Comparison of ENCODE assay signal across 8 mouse cellular contexts in genomic region chr11:51856616-51857080, GRCm38 (mm10). TPM values are rescaled to one million over a fixed set of nuclear protein-coding genes. Genes with fewer than 3 reads are reported as not detected.
DNase-seq lines count a peak whose midpoint lies in the region; ATAC-seq and TF ChIP-seq lines count a peak whose summit lies in the region.

No protein-coding gene starts in this region.

- H3K36me3 ChIP-seq in heart, embryonic 13.5 days = no peaks in the 10 kb centered on the region
- no peaks in the 10 kb centered on the region for H3K36me3 ChIP-seq in liver, adult 2 months (ENCODE audit: control insufficient read depth, insufficient read depth, low read length)
- H3K36me3 ChIP-seq in midbrain, embryonic 15.5 days (replicated peaks) = no peaks in the 10 kb centered on the region

- under 1% methylated on average over 41 of the region's 41 CpGs for WGBS in heart, embryonic 13.5 days
- 1% methylated on average over 41 of the region's 41 CpGs for WGBS in liver, adult 2 months
- under 1% methylated on average over 41 of the region's 41 CpGs for WGBS in midbrain, embryonic 15.5 days

- peaks cover 4% of the 10 kb centered on the region; the same call in 1 of the 2 replicates for H3K79me2 ChIP-seq in liver, adult 2 months (ENCODE audit: control insufficient read depth, insufficient read depth, low read length)

- no peak for TF ChIP-seq POLR2A in liver, adult 2 months (IDR thresholded peaks at IDR 0.05; ENCODE audit: extremely low read depth, insufficient read depth, low read length)

- H3K9ac ChIP-seq in heart, embryonic 13.5 days = peak overlapping the region; percentile 85
- peak overlapping the region; percentile 95 for H3K9ac ChIP-seq in liver, adult 2 months (ENCODE audit: low read depth, low read length)
- peak overlapping the region; percentile 68 for H3K9ac ChIP-seq in midbrain, embryonic 15.5 days

- peak overlapping the region; percentile 99 for H3K4me2 ChIP-seq in heart, embryonic 13.5 days
- H3K4me2 ChIP-seq in midbrain, embryonic 15.5 days = peak overlapping the region; percentile 100

- DNase-seq in adrenal gland, postnatal 4 days (ENCODE audit: low spot score in 2 of 2) = peak; percentile 38 to 40
- DNase-seq in kidney, postnatal 10 days = peak; percentile 74
- DNase-seq in liver, adult 2 months (ENCODE audit: extremely low read depth, low read depth, low spot score) = no peak
- peak; percentile 28 to 54 for DNase-seq in spleen, postnatal 14 days (ENCODE audit: low spot score in 2 of 2)
- no peak for DNase-seq in adipocyte (ENCODE audit: low spot score)

- H3K27ac ChIP-seq in heart, embryonic 13.5 days (replicated peaks) = peak overlapping the region; percentile 80
- H3K27ac ChIP-seq in liver, adult 2 months (replicated peaks; ENCODE audit: insufficient read depth, low read depth, low read length) = peak overlapping the region; percentile 82
- peak overlapping the region; percentile 48; the same call in 1 of the 2 replicates for H3K27ac ChIP-seq in midbrain, embryonic 15.5 days

- H3K4me1 ChIP-seq in heart, embryonic 13.5 days = peaks cover 31% of the 10 kb centered on the region
- H3K4me1 ChIP-seq in liver, adult 2 months (ENCODE audit: control insufficient read depth, insufficient read depth, low read length) = peaks cover 33% of the 10 kb centered on the region
- peaks cover 27% of the 10 kb centered on the region for H3K4me1 ChIP-seq in midbrain, embryonic 15.5 days

- no peak for TF ChIP-seq CTCF in liver, adult 2 months (IDR thresholded peaks at IDR 0.05; ENCODE audit: low read depth, low read length)

- no peaks in the 10 kb centered on the region for H3K9me3 ChIP-seq in heart, embryonic 13.5 days
- no peaks in the 10 kb centered on the region for H3K9me3 ChIP-seq in midbrain, embryonic 15.5 days

- H3K4me3 ChIP-seq in heart, embryonic 13.5 days = peak overlapping the region; percentile 69
- H3K4me3 ChIP-seq in liver, adult 2 months (ENCODE audit: insufficient read depth, low read depth, low read length) = peak overlapping the region; percentile 75
- peak overlapping the region; percentile 69 for H3K4me3 ChIP-seq in midbrain, embryonic 15.5 days

- H3K27me3 ChIP-seq in heart, embryonic 13.5 days (replicated peaks) = peaks cover 26% of the 10 kb centered on the region
- no peaks in the 10 kb centered on the region for H3K27me3 ChIP-seq in liver, adult 2 months (ENCODE audit: control insufficient read depth, insufficient read depth, low read length)
- peaks cover 17% of the 10 kb centered on the region for H3K27me3 ChIP-seq in midbrain, embryonic 15.5 days (replicated peaks)

- ATAC-seq in erythroblast, adult 5-6 weeks (replicated peaks; ENCODE audit: low FRiP score, poor library complexity, severe bottlenecking) = peak; percentile 30
- peak; percentile 15; the same call in 1 of the 2 replicates for ATAC-seq in heart, embryonic 13.5 days (ENCODE audit: extremely low read depth, insufficient number of reproducible peaks, low FRiP score, low TSS enrichment)
- 0 out of 2 replicates have a peak, but pooled peaks have one; percentile 7 for ATAC-seq in midbrain, embryonic 15.5 days (replicated peaks)

RNA-seq across cellular contexts. Expression of gene Jade2, which starts 0.8 kb away (rescaled TPM):
- 10 to 100 TPM; 16.0 to 16.2 TPM for total RNA-seq in adrenal gland, postnatal 4 days (2021)
- total RNA-seq in erythroblast, adult 5-6 weeks (2015; ENCODE audit: low replicate concordance) = 1.7 and 3.8 TPM in 2 replicates
- 2.4 and 2.6 TPM in 2 replicates for total RNA-seq in erythroblast, adult 5-6 weeks (2017; ENCODE audit: low replicate concordance)
- 0.60 and 0.78 TPM in 2 replicates for polyA plus RNA-seq in heart, embryonic 13.5 days (2015; fragmentation: Nextera tagmentation; extraction: Ambion mirVana)
- total RNA-seq in liver, adult 2 months (2014; rRNA removed) = 2.7 and 3.7 TPM in 2 replicates
- 3.6 and 4.1 TPM in 2 replicates for polyA plus RNA-seq in liver, adult 2 months (2012; rRNA removed)
- polyA plus RNA-seq in midbrain, embryonic 15.5 days (2015; fragmentation: Nextera tagmentation; extraction: Ambion mirVana) = 0.56 and 0.68 TPM in 2 replicates

Comparison
In these comparisons a context has a peak if more than half of its experiments do, and no peak if none do; other contexts are left out.
1. DNase-seq: peak in adrenal gland, postnatal 4 days (2 of 2), kidney, postnatal 10 days (single experiment) and spleen, postnatal 14 days (2 of 2); none in liver, adult 2 months (single experiment) and adipocyte (single experiment).
2. Peak in every context shown above with its lines, with median percentiles within 50 percentile points of each other: ATAC-seq, H3K27ac ChIP-seq, H3K4me3 ChIP-seq and H3K9ac ChIP-seq.